Mouse (Mus musculus) megakaryocyte, embryonic 14.5 days (primary cell): ENCODE measurements around the gene 4930453N24Rik.

ENCODE experiments used
- FLI1 ChIP-seq: IDR thresholded peaks from 2 replicates; pipeline ENCODE4 v1.6.1; 2012; ENCODE audit warnings: low read length, inconsistent platforms, mixed read lengths
- GATA1 ChIP-seq: IDR thresholded peaks from 3 replicates; pipeline ENCODE4 v1.6.1; 2012; ENCODE audit warnings: mixed read lengths, low read length, inconsistent platforms, borderline replicate concordance

DNA sequence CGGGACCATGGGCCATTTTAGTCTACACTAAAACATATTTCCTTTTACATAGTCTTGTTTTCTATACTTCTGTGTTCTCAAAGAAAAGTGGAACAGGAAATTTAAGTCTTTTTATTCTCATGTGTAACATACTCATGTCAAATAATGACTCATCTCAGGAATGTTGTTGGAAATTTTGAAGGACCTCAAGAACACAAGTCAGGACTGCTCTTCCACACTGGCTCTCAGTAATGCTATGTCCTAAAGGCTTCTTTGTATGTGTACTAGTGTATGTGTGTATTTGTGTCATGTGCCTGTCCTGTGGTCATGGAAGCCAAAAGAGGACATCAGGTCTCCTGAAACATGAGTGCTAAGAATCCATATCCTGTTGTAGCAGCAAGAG, 11.7 kb downstream of the 4930453N24Rik start:
- TF ChIP-seq GATA1 (no peak), FLI1 (no peak)
